Mouse (Mus musculus) embryonic facial prominence, embryonic 15.5 days (tissue): ENCODE results near the gene Golga4. TPM values are rescaled to one million over a fixed set of nuclear protein-coding genes. Genes with fewer than 3 reads are reported as not detected.

Experiments
- ATAC-seq: fragments of 200-750 bp; cut with Nextera tagmentation; 2 replicates; pipeline ENCODE4 v1.8.0; 2017; ENCODE audit warnings: low read depth, moderate TSS enrichment; ENCODE audit not compliant: insufficient number of reproducible peaks, low FRiP score, low TSS enrichment
- H3K27ac ChIP-seq: fragments of 300-500 bp; sonication (generic); replicated peaks from 2 replicates; pipeline ENCODE4 v1.5.1; 2015; ENCODE audit warnings: mild to moderate bottlenecking, inconsistent platforms
- H3K27me3 ChIP-seq: fragments of 300-500 bp; sonication (generic); 2 replicates; pipeline ENCODE4 v1.6.1; 2015; ENCODE audit warnings: inconsistent platforms
- H3K36me3 ChIP-seq: fragments of 300-500 bp; sonication (generic); 2 replicates; pipeline ENCODE4 v1.6.1; 2015; ENCODE audit warnings: mild to moderate bottlenecking, inconsistent platforms
- H3K4me1 ChIP-seq: fragments of 300-500 bp; sonication (generic); 2 replicates; pipeline ENCODE4 v1.6.1; 2015; ENCODE audit warnings: inconsistent platforms
- H3K4me2 ChIP-seq: fragments of 300-500 bp; sonication (generic); replicated peaks from 2 replicates; pipeline ENCODE4 v1.6.1; 2015; ENCODE audit warnings: mild to moderate bottlenecking, inconsistent platforms
- H3K4me3 ChIP-seq: fragments of 300-500 bp; sonication (generic); replicated peaks from 2 replicates; pipeline ENCODE4 v1.5.1; 2015; ENCODE audit warnings: mild to moderate bottlenecking, inconsistent platforms
- H3K9ac ChIP-seq: fragments of 300-500 bp; sonication (generic); 2 replicates; pipeline ENCODE4 v1.6.1; 2015; ENCODE audit warnings: inconsistent platforms
- H3K9me3 ChIP-seq: fragments of 300-500 bp; sonication (generic); replicated peaks from 2 replicates; pipeline ENCODE4 v1.6.1; 2016; ENCODE audit warnings: inconsistent platforms
- WGBS: fragments of 180-500 bp; shearing (Covaris S2); methylation state at CpG from one replicate; pipeline ENCODE4 v1.1.7; 2015; 5-methylcytosine and 5-hydroxymethylcytosine counted together
- polyA plus RNA-seq: library from polyadenylated mRNA; unstranded; fragments of >200 nt; fragmentation: Nextera tagmentation; extraction: Ambion mirVana; gene quantifications from 2 replicates; pipeline ENCODE4 v1.2.1, GENCODE M21; 2015

Golga4 gene
- polyA plus RNA-seq, 1 experiment from 2014 or later = 51.3 TPM

GRCm38 (mm10) chr9:118478458-118478838 lies 27.6 kb upstream of the Golga4 start:
- no peaks in the 10 kb centered on the region for H3K36me3 ChIP-seq
- no peaks in the 10 kb centered on the region for H3K9me3 ChIP-seq
- H3K4me1 ChIP-seq = peaks cover 34% of the 10 kb centered on the region
- peak overlapping the region; percentile 43 for H3K4me3 ChIP-seq
- peak overlapping the region; percentile 82 for H3K4me2 ChIP-seq
- no peak overlapping the region for H3K27ac ChIP-seq
- H3K9ac ChIP-seq = no peak overlapping the region
- under 1% methylated on average over 24 of the region's 29 CpGs for WGBS
- peaks cover 89% of the 10 kb centered on the region for H3K27me3 ChIP-seq
- ATAC-seq = no peak

- H3K4me2 ChIP-seq = peak overlapping the region; percentile 82
- no peaks in the 10 kb centered on the region for H3K36me3 ChIP-seq
- H3K9me3 ChIP-seq = no peaks in the 10 kb centered on the region
- peaks cover 34% of the 10 kb centered on the region for H3K4me1 ChIP-seq
- H3K4me3 ChIP-seq = peak overlapping the region; percentile 43
- H3K9ac ChIP-seq = 0 out of 2 replicates have a peak overlapping the region, but pooled peaks have one; percentile 15
- no peak overlapping the region for H3K27ac ChIP-seq
- peak; percentile 63 for ATAC-seq
- H3K27me3 ChIP-seq = peaks cover 94% of the 10 kb centered on the region
- under 1% methylated on average over 79 of the region's 87 CpGs for WGBS
Observed at GRCm38 (mm10) chr9:118478839-118479507, 27.1 kb upstream of the Golga4 start.

GRCm38 (mm10) chr9:118479508-118480291 lies 26.4 kb upstream of the Golga4 start:
- peaks cover 34% of the 10 kb centered on the region for H3K4me1 ChIP-seq
- no peak overlapping the region for H3K9ac ChIP-seq
- no peak for ATAC-seq
- peak overlapping the region; percentile 43 for H3K4me3 ChIP-seq
- H3K4me2 ChIP-seq = peak overlapping the region; percentile 82
- no peaks in the 10 kb centered on the region for H3K36me3 ChIP-seq
- WGBS = 7% methylated on average over 23 of the region's 23 CpGs
- no peak overlapping the region for H3K27ac ChIP-seq
- no peaks in the 10 kb centered on the region for H3K9me3 ChIP-seq
- peaks cover 97% of the 10 kb centered on the region for H3K27me3 ChIP-seq

DNA sequence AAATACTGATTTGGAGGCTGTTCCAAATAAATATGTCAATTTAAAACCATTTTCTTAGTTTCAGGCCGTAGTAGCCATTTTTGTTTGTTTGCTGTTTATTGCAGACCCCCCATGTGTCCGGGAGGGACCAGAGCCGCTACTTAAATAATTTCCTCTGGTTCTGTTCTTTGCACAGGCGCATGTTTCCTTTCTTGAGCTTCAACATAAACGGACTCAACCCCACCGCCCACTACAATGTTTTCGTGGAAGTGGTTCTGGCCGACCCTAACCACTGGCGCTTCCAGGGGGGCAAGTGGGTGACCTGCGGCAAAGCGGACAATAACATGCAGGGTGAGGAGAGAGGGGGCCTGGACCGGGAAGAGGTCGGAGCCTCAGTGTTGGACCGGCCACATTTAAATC lies 25.8 kb upstream of the Golga4 start:
- Histone ChIP-seq H3K4me1 (peaks cover 34% of the 10 kb centered on the region), H3K27ac (no peak overlapping the region), H3K27me3 (peaks cover 97% of the 10 kb centered on the region), H3K4me3 (no peak overlapping the region), H3K9me3 (no peaks in the 10 kb centered on the region), H3K36me3 (no peaks in the 10 kb centered on the region), H3K9ac (no peak overlapping the region), H3K4me2 (no peak overlapping the region)
- no peak for ATAC-seq
- WGBS = 3% methylated on average over 14 of the region's 14 CpGs

DNA sequence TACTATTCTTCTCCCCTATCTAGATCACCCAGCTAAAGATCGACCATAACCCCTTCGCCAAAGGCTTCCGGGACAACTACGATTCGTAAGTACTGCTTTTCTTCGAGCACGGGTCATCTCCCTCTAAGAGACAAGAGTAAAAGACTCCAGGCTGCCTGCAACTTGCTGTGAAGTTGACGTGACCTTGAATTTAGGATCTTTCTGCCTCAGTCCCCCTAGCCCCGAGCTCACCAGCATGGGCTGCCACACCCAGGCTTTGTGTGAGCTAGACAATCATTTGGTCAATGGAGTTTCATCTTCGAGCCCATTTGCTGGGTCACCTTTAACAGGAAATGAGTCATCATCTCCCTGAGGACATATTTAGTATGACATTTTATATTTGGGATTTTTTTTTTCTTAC lies 23.9 kb upstream of the Golga4 start:
- no peaks in the 10 kb centered on the region for H3K9me3 ChIP-seq
- no peaks in the 10 kb centered on the region for H3K36me3 ChIP-seq
- no peak overlapping the region for H3K4me3 ChIP-seq
- H3K27ac ChIP-seq = no peak overlapping the region
- no peak overlapping the region for H3K4me2 ChIP-seq
- H3K27me3 ChIP-seq = peaks cover 99% of the 10 kb centered on the region
- no peak overlapping the region for H3K9ac ChIP-seq
- ATAC-seq = no peak
- H3K4me1 ChIP-seq = peaks cover 32% of the 10 kb centered on the region
- WGBS = 71% methylated on average over 10 of the region's 10 CpGs

GRCm38 (mm10) chr9:118486361-118487095 lies 19.5 kb upstream of the Golga4 start:
- Histone ChIP-seq H3K4me3 (no peak overlapping the region), H3K9ac (no peak overlapping the region), H3K27ac (no peak overlapping the region), H3K4me2 (no peak overlapping the region), H3K36me3 (no peaks in the 10 kb centered on the region), H3K27me3 (peaks cover 88% of the 10 kb centered on the region), H3K9me3 (no peaks in the 10 kb centered on the region), H3K4me1 (peaks cover 29% of the 10 kb centered on the region)
- no peak for ATAC-seq
- 1% methylated on average over 32 of the region's 32 CpGs for WGBS

- WGBS = under 1% methylated on average over 9 of the region's 9 CpGs
- Histone ChIP-seq H3K4me3 (no peak overlapping the region), H3K4me2 (no peak overlapping the region)
Observed at GRCm38 (mm10) chr9:118487096-118487395, 19.0 kb upstream of the Golga4 start.

GRCm38 (mm10) chr9:118487636-118488035 lies 18.4 kb upstream of the Golga4 start:
- Histone ChIP-seq H3K27me3 (peaks cover 77% of the 10 kb centered on the region), H3K36me3 (no peaks in the 10 kb centered on the region), H3K9me3 (no peaks in the 10 kb centered on the region), H3K4me1 (peaks cover 29% of the 10 kb centered on the region), H3K4me2 (peak overlapping the region; percentile 55), H3K27ac (no peak overlapping the region), H3K4me3 (peak overlapping the region; percentile 34), H3K9ac (no peak overlapping the region)
- WGBS = under 1% methylated on average over 22 of the region's 22 CpGs
- no peak for ATAC-seq

More at GRCm38 (mm10) chr9:118487096-118487395, 19.0 kb upstream of the Golga4 start:
- no peak for ATAC-seq
- no peaks in the 10 kb centered on the region for H3K9me3 ChIP-seq
- no peak overlapping the region for H3K9ac ChIP-seq
- no peaks in the 10 kb centered on the region for H3K36me3 ChIP-seq
- peaks cover 82% of the 10 kb centered on the region for H3K27me3 ChIP-seq
- no peak overlapping the region for H3K27ac ChIP-seq
- H3K4me1 ChIP-seq = peaks cover 29% of the 10 kb centered on the region

- Histone ChIP-seq H3K9me3 (no peaks in the 10 kb centered on the region), H3K27me3 (peaks cover 70% of the 10 kb centered on the region), H3K4me1 (peaks cover 29% of the 10 kb centered on the region), H3K27ac (no peak overlapping the region), H3K4me2 (peak overlapping the region; percentile 55), H3K36me3 (no peaks in the 10 kb centered on the region), H3K9ac (no peak overlapping the region), H3K4me3 (peak overlapping the region; percentile 34)
- WGBS = under 1% methylated on average over 28 of the region's 28 CpGs
- no peak for ATAC-seq
Observed at GRCm38 (mm10) chr9:118488138-118488895, 17.8 kb upstream of the Golga4 start.

- Histone ChIP-seq H3K36me3 (no peaks in the 10 kb centered on the region), H3K27me3 (peaks cover 68% of the 10 kb centered on the region), H3K4me3 (peak overlapping the region; percentile 34), H3K9ac (no peak overlapping the region), H3K9me3 (no peaks in the 10 kb centered on the region), H3K4me2 (peak overlapping the region; percentile 55), H3K4me1 (peaks cover 29% of the 10 kb centered on the region), H3K27ac (no peak overlapping the region)
- ATAC-seq = no peak
- WGBS = 2% methylated on average over 20 of the region's 20 CpGs
Observed at GRCm38 (mm10) chr9:118488896-118489578, 17.0 kb upstream of the Golga4 start.
